Mouse (Mus musculus) limb, embryonic 14.5 days (tissue): ENCODE measurements around the gene Hspb8. TPM values are rescaled to one million over a fixed set of nuclear protein-coding genes. Genes with fewer than 3 reads are reported as not detected.

Experiments
- ATAC-seq: fragments of 200-750 bp; cut with Nextera tagmentation; 2 replicates; pipeline ENCODE4 v1.8.0; 2017; ENCODE audit warnings: low read depth, moderate number of reproducible peaks, moderate TSS enrichment; ENCODE audit not compliant: low FRiP score
- DNase-seq: peaks from one replicate; pipeline ENCODE4 v3.0.0-alpha.2; 2015; ENCODE audit warnings: low spot score
- H3K27ac ChIP-seq: fragments of 300-500 bp; sonication (generic); replicated peaks from 2 replicates; pipeline ENCODE4 v1.5.1; 2014; ENCODE audit warnings: low read depth, mild to moderate bottlenecking, low read length, moderate library complexity, mixed read lengths
- H3K27me3 ChIP-seq: fragments of 300-500 bp; sonication (generic); 2 replicates; pipeline ENCODE4 v1.6.1; 2014; ENCODE audit warnings: low read length, mixed read lengths; ENCODE audit not compliant: control insufficient read depth, insufficient read depth
- H3K36me3 ChIP-seq: fragments of 300-500 bp; sonication (generic); 2 replicates; pipeline ENCODE4 v1.6.1; 2014; ENCODE audit warnings: mild to moderate bottlenecking, low read length, moderate library complexity, mixed read lengths; ENCODE audit not compliant: control insufficient read depth, insufficient read depth
- H3K4me1 ChIP-seq: fragments of 300-500 bp; sonication (generic); 2 replicates; pipeline ENCODE4 v1.6.1; 2014; ENCODE audit warnings: antibody characterized with exemption, low read length, mixed read lengths; ENCODE audit not compliant: control insufficient read depth, insufficient read depth
- H3K4me2 ChIP-seq: fragments of 300-500 bp; sonication (generic); replicated peaks from 2 replicates; pipeline ENCODE4 v1.6.1; 2014; ENCODE audit warnings: low read depth, mild to moderate bottlenecking, low read length, moderate library complexity; ENCODE audit not compliant: severe bottlenecking
- H3K4me3 ChIP-seq: fragments of 300-500 bp; sonication (generic); replicated peaks from 2 replicates; pipeline ENCODE4 v1.5.1; 2014; ENCODE audit warnings: low read length
- H3K9ac ChIP-seq: fragments of 300-500 bp; sonication (generic); 2 replicates; pipeline ENCODE4 v1.6.1; 2014; ENCODE audit warnings: mild to moderate bottlenecking, low read depth, low read length, moderate library complexity; ENCODE audit not compliant: severe bottlenecking
- H3K9me3 ChIP-seq: fragments of 300-500 bp; sonication (generic); 2 replicates; pipeline ENCODE4 v1.6.1; 2016; ENCODE audit warnings: low read length; ENCODE audit not compliant: control insufficient read depth
- POLR2A ChIP-seq: fragments of 200-500 bp; IDR thresholded peaks from 2 replicates; pipeline ENCODE4 v1.8.0; 2012; ENCODE audit warnings: inconsistent platforms, mild to moderate bottlenecking, moderate library complexity, borderline replicate concordance; ENCODE audit not compliant: insufficient read depth, insufficient read length; ENCODE audit errors: extremely low read depth
- WGBS: fragments of 180-500 bp; shearing (Covaris S2); extraction: QIAGEN DNeasy Blood & Tissue Kit; methylation state at CpG from one replicate; pipeline ENCODE4 v1.1.7; 2014; 5-methylcytosine and 5-hydroxymethylcytosine counted together
- polyA plus RNA-seq, 2 experiments: library from polyadenylated mRNA; depleted of rRNA in 1 of 2; stranded (reverse) in 1 of 2; unstranded in 1 of 2; fragments of >200 nt; fragmentation: Nextera tagmentation in 1 of 2; extraction: Ambion mirVana in 1 of 2; gene quantifications; 2 replicates each; pipeline versions ENCODE4 v1.2.1 to v1.2.3; 2012 to 2014

Hspb8 gene
- polyA plus RNA-seq, 2 experiments: 19.7 to 25.3 TPM

DNA sequence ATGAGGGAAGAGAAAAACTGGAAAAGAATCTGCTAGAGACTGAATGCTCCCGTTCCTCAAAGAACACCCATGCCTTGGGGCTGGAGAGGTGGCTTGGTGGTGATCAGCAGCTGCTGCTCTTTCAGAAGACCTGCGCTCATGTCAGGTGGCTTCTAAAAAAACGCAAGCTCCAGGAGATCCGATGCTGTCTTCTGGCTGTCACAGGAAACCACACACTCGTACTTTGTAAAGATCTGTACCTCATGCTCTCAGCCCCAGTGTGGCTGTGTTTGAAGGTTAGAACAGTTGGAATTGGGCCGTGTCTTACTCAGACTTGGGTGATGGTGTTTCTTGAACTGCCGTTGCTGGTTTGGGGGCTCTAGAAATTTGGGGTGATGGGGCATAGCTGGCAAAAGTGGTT, 42.3 kb downstream of the Hspb8 start:
- 82% methylated on average over 7 of the region's 7 CpGs for WGBS
- H3K9ac ChIP-seq: no peak overlapping the region
- H3K27ac ChIP-seq: no peak overlapping the region
- H3K9me3 ChIP-seq: no peaks in the 10 kb centered on the region
- no peak for TF ChIP-seq POLR2A
- no peaks in the 10 kb centered on the region for H3K27me3 ChIP-seq
- no peaks in the 10 kb centered on the region for H3K36me3 ChIP-seq
- ATAC-seq (no peak), DNase-seq (no peak)
- H3K4me2 ChIP-seq: no peak overlapping the region
- H3K4me1 ChIP-seq: peaks cover 4% of the 10 kb centered on the region; the same call in 1 of the 2 replicates
- H3K4me3 ChIP-seq: no peak overlapping the region

DNA sequence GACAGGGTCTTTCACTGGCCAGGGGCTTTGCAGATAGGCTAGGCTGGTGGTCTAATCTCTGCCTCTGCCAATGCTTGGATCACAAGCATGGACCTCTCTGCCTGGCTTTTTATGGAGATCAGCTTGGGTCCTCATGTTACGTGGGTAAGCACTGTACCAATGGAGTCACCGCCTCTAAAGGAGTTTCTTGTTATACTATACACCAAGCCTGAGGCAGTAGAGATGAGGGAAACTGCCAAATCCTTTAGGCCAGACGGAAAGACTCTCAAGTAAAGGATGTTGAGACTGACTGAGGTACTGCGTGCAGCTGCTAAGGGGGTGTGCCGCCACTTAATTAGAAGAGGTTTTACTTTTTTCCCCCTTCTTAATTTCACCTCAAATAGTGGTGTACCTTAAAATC, 43.8 kb downstream of the Hspb8 start:
- ATAC-seq (0 out of 2 replicates have a peak, but pooled peaks have one; percentile 55), DNase-seq (peak; percentile 40)
- no peaks in the 10 kb centered on the region for H3K36me3 ChIP-seq
- no peaks in the 10 kb centered on the region for H3K9me3 ChIP-seq
- peaks cover 4% of the 10 kb centered on the region; the same call in 1 of the 2 replicates for H3K4me1 ChIP-seq
- no peak for TF ChIP-seq POLR2A
- no peak overlapping the region for H3K4me3 ChIP-seq
- no peak overlapping the region for H3K4me2 ChIP-seq
- 21% methylated on average over 5 of the region's 5 CpGs for WGBS
- no peak overlapping the region for H3K9ac ChIP-seq
- H3K27me3 ChIP-seq: no peaks in the 10 kb centered on the region
- H3K27ac ChIP-seq: no peak overlapping the region

DNA sequence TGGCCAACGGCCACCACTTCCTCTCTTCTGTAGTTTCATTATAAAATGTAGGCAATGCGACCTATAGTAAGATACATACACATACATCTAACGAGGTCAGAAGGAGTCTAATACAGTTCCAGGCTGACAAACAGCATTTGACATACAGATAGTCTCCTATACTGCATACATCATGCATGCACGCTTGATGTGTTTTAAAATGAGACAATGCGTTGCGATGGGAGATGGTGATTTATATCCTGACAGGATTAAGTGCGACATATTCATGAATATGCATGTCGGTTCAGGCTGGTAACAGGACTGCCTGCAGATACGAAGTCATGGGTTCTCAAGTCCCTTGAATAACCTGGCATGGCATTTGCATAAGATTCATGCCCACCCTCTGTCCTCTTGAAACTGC, 54.7 kb downstream of the Hspb8 start:
- Histone ChIP-seq H3K9ac (no peak overlapping the region), H3K36me3 (no peaks in the 10 kb centered on the region), H3K27me3 (no peaks in the 10 kb centered on the region), H3K4me3 (no peak overlapping the region), H3K27ac (no peak overlapping the region), H3K4me1 (peaks cover 9% of the 10 kb centered on the region), H3K4me2 (no peak overlapping the region), H3K9me3 (no peaks in the 10 kb centered on the region)
- TF ChIP-seq POLR2A: no peak
- 82% methylated on average over 9 of the region's 9 CpGs for WGBS
- ATAC-seq (no peak), DNase-seq (no peak)

DNA sequence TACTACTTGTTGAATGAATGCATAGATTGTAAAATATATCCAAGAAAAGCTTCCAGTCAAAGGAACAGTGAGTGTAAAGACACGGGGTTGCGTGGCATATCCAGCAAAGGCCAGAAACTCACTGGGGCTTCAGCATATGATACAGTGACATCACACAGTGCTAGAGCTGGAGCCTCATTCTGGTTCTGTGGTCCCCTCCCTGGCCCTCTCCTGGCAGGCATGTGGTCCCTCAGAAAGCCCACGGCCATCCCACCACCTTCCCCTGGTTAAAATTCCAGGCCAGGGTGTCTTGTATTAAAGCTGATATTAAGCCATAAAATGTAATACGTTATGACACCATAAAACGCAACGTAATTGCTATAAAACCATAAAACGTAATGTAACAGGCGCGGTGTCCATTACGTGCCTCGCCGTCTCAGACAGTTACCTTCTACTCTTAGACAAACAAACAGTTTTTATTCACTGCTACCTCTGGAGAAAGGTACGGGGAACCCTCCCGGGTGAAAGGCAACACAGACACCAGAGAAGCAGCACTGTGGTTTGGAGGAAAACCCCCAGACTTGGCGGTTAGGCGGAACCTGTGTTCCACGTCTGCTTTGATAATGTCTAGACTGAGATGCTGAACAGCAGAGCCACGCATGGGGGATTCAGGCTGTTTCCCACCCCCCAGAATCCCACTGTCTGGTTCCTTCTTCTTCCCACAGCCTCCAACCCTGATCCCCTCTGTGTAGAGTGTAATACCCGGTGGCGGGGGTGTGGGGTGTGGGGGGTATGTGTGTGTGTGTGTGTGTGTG, 55.6 kb downstream of the Hspb8 start:
- ATAC-seq: peak; percentile 83
- no peak overlapping the region for H3K4me3 ChIP-seq
- 0 out of 2 replicates have a peak overlapping the region, but pooled peaks have one; percentile 4 for H3K4me2 ChIP-seq
- WGBS: 21% methylated on average over 20 of the region's 20 CpGs
- peaks cover 9% of the 10 kb centered on the region for H3K4me1 ChIP-seq
- DNase-seq: peak; percentile 11
- no peaks in the 10 kb centered on the region for H3K36me3 ChIP-seq
- H3K27ac ChIP-seq: peak overlapping the region; percentile 19; the same call in 1 of the 2 replicates
- no peaks in the 10 kb centered on the region for H3K27me3 ChIP-seq
- no peak for TF ChIP-seq POLR2A
- no peak overlapping the region for H3K9ac ChIP-seq
- H3K9me3 ChIP-seq: no peaks in the 10 kb centered on the region

- no peaks in the 10 kb centered on the region for H3K27me3 ChIP-seq
- H3K4me3 ChIP-seq: no peak overlapping the region
- H3K4me2 ChIP-seq: no peak overlapping the region
- no peak for DNase-seq
- H3K9me3 ChIP-seq: peaks cover 6% of the 10 kb centered on the region; the same call in 1 of the 2 replicates
- H3K36me3 ChIP-seq: no peaks in the 10 kb centered on the region
- H3K4me1 ChIP-seq: peaks cover under 1% of the 10 kb centered on the region; the same call in 1 of the 2 replicates
- 73% methylated on average over 6 of the region's 6 CpGs for WGBS
- no peak for TF ChIP-seq POLR2A
- no peak overlapping the region for H3K27ac ChIP-seq
- ATAC-seq: no peak
- no peak overlapping the region for H3K9ac ChIP-seq
Measured at GRCm38 (mm10) chr5:116361342-116361741, 61.3 kb downstream of the Hspb8 start.
